In genomic region chr1:125660151-125660550, GRCm38 (mm10) we compare ENCODE assay signal across 19 mouse cellular contexts. TPM values are rescaled to one million over a fixed set of nuclear protein-coding genes. Genes with fewer than 3 reads are reported as not detected.
"Had no signal": no experiment of that assay in that cellular context is flagged by ENCODE, and none has a peak within 500 bp of the region (broad histone marks: within the 10 kb centered on the region; RNA-seq: fewer than 3 reads in every experiment).

No protein-coding gene starts in this region.

- H3K4me3 ChIP-seq: limb, embryonic 13.5 days; liver, embryonic 15.5 days; neural tube, embryonic 12.5 days; stomach, embryonic 15.5 days had no signal

- ATAC-seq: lung, postnatal 0 days had no signal

- H3K36me3 ChIP-seq: limb, embryonic 13.5 days; liver, embryonic 15.5 days; neural tube, embryonic 12.5 days; stomach, embryonic 15.5 days had no signal

- H3K4me1 ChIP-seq: limb, embryonic 13.5 days; neural tube, embryonic 12.5 days; stomach, embryonic 15.5 days had no signal

- H3K9ac ChIP-seq: limb, embryonic 13.5 days; liver, embryonic 15.5 days; neural tube, embryonic 12.5 days; stomach, embryonic 15.5 days had no signal

- DNase-seq: kidney, postnatal 36 days; layer of hippocampus, adult 9-11 months; layer of hippocampus, postnatal 36 days; lung, adult 2 months; lung, postnatal 36 days; midbrain, embryonic 14.5 days; right cerebral cortex, postnatal 14 days; thymus, adult 2 months; thymus, postnatal 25 days had no signal

- H3K9me3 ChIP-seq: limb, embryonic 13.5 days; liver, embryonic 15.5 days; neural tube, embryonic 12.5 days; stomach, embryonic 15.5 days had no signal

- H3K27me3 ChIP-seq: limb, embryonic 13.5 days; liver, embryonic 15.5 days; neural tube, embryonic 12.5 days; stomach, embryonic 15.5 days had no signal

- H3K4me2 ChIP-seq: limb, embryonic 13.5 days; liver, embryonic 15.5 days; neural tube, embryonic 12.5 days; stomach, embryonic 15.5 days had no signal

- H3K27ac ChIP-seq: kidney, postnatal 0 days; limb, embryonic 13.5 days; liver, embryonic 15.5 days; neural tube, embryonic 12.5 days; stomach, embryonic 15.5 days had no signal

RNA-seq across cellular contexts. Expression of gene Gpr39, which starts 16.6 kb away (rescaled TPM):
- total RNA-seq: left cerebral cortex, postnatal 36 days; megakaryocyte progenitor cell, adult 5-6 weeks; monocyte, adult 5-6 weeks; neutrophil, adult 5-6 weeks had no signal
- polyA plus RNA-seq: limb, embryonic 13.5 days; midbrain, embryonic 14.5 days; neural tube, embryonic 12.5 days had no signal
